Mouse (Mus musculus) sigmoid colon, adult 10 weeks (tissue): ENCODE measurements around the gene Cysltr2. TPM values are rescaled to one million over a fixed set of nuclear protein-coding genes. Genes with fewer than 3 reads are reported as not detected.

ENCODE experiments used
- polyA plus RNA-seq: library from polyadenylated mRNA; stranded (reverse); fragments of 350-450 nt; fragmentation: Illumina TruSeq; extraction: RNeasy Lipid Tissue Mini Kit (QIAGEN cat#74804); gene quantifications from one replicate; pipeline ENCODE4 v1.2.3, GENCODE M21; 2014; ENCODE audit warnings: low read depth, low replicate concordance

Gene Cysltr2
- polyA plus RNA-seq: 3.8 TPM

GRCm38 (mm10) chr14:73048937-73049336, at the start of gene Cysltr2:
Cysltr2 (minus strand) TSS chr14:73049114.

Other genes with a start within 250 kb of the Cysltr2 start
- 34.4 TPM for gene Rcbtb2, start 73.9 kb upstream of the Cysltr2 start, polyA plus RNA-seq
- 25.3 TPM for gene Lpar6, start 188.8 kb upstream of the Cysltr2 start, polyA plus RNA-seq